Mouse (Mus musculus): ENCODE measurements around the gene Prss8.

GRCm38 (mm10) chr7:127921516-127921915 lies 8.4 kb downstream of the Prss8 start:
- no peak for TF ChIP-seq TAL1 (conservative IDR thresholded peaks at IDR 0.05; ENCODE audit: low read depth, low read length)
- TF ChIP-seq CTCF (IDR thresholded peaks at IDR 0.05; ENCODE audit: low read depth, low read length) = peak; percentile 5; the same call in 1 of the 2 replicates

Data from G1E (cell line).